Mouse (Mus musculus) right cerebral cortex, postnatal 25 days (tissue): Measurements from ENCODE around the gene Tef.
A peak's percentile ranks its signal among the peaks of the same experiment; 100 is the strongest.

Experiments
- DNase-seq: peaks from one replicate; pipeline ENCODE4 v3.0.0; 2022

The Tef gene

GRCm38 (mm10) chr15:81802001-81802890, at the start of gene Tef:
Gene Tef, plus strand, starts transcription at chr15:81802421.
- DNase-seq = peak; percentile 100

DNA sequence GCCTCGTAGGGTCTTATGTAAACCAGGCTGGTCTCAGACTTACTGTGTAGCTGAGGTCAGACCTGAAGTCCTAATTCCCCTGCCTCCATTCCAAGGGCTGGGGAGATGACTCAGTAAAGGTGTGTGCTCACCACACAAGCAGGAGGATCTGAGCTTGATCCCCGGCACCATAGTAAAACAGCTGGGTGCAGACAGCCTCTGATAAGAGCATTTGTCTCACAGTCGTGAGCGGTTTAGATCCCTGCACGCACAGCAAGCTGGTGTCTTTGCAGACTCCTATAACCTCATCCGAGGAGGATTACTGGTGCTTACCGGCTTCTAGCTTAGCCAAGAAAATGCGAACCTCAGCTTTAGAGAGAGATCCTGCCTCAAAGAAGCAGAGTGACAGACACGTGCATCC, 48.6 kb upstream of the Tef start:
- DNase-seq = no peak

DNA sequence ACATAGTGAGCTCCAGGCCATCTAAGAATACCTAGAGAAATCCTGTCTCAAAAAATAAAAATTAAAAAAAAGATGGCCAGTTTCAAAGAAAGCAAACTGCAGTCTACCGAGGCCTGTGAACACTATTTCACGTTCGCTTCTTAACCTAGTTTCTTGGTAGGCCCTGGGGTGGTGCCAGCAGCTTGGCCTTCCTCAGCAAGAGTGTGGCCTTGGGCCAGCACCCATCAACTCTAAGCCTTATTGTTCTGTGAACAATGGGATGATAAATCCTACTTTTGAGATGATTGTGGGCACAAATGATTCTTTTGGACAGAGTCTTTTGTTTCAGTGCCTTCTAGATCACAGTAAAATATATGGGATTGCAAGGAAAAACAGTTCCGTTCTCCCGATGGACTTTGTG, 43.5 kb upstream of the Tef start:
- no peak for DNase-seq

- no peak for DNase-seq
These were observed 42.7 kb upstream of the Tef start for GRCm38 (mm10) chr15:81759542-81759941.

GRCm38 (mm10) chr15:81760361-81761079, 41.7 kb upstream of the Tef start:
- DNase-seq = no peak

GRCm38 (mm10) chr15:81761381-81761780, 40.8 kb upstream of the Tef start:
- DNase-seq = no peak

DNA sequence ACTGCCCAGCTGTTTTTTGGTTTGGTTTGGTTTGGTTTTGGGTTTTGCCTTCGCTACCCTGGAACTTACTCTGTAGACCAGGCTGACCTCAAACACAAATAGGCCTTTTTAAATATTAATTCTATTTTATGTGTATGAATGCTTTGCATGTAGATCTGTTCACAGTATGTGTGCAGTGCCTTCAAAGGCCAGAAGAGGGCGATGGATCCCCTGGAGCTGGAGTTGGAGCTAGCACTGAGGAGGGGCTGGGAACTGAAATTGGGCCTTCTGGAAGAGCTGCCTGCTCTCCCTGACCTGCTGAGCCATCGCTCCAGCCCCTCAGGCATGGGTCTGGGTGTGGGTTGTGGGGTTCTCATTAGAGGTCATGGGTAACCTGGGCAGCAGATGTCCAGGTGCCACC, 40.3 kb upstream of the Tef start:
- DNase-seq = no peak

GRCm38 (mm10) chr15:81764573-81764972, 37.6 kb upstream of the Tef start:
- no peak for DNase-seq

GRCm38 (mm10) chr15:81765651-81766050, 36.6 kb upstream of the Tef start:
- DNase-seq = no peak

DNA sequence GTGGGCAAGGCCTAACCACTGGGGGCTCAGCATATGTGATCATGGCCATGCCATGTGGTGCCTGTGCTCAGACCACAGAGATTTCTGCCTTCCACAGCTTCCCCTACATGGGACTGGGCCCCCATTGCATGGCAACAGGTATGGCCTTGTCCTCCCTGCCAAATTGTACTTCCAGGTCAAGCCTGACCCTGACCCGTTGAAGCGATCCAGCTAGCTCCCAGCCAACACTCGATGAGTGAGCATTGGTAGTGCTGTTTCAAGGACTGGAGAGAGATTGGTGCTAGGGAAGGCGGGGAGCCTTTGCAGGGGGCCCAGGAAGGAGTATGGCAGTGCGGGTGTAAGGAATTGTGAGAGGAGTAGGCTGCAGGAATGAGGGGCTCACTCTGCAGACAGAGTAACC, 35.8 kb upstream of the Tef start:
- no peak for DNase-seq

GRCm38 (mm10) chr15:81769037-81769436, 33.2 kb upstream of the Tef start:
- DNase-seq = no peak

DNA sequence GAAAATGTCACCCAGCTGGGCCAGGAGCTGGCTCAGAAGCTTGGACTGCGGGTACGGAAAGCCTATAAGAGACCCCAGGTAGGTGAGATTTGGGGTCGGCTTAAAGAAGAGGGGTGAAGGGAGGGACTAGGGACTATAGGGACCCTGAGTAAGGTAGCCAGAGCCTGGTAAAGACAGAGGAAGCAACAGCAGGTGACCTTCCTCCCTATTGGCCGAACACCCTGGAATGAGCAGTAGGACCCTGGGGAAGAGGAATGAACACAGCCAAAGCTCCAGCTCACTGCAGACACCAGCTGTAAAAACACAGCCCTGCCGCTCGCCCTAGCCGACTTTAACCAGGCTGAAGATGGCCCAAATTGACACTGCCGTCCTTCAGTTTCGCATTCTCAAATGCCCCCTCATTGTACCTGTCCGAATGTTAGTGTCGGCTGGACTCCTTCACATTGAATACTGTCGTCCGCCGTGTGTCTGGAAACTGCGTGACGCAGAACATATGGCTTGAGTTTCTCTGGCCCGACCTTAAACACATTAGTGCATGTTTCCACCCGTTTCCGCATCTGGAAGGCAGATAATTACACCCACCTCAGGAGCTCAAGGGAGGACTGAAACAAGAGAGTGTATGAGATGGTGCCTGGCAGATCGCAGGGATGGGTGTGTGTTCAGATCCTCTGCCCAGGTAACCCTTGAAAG, 29.6 kb upstream of the Tef start:
- DNase-seq = no peak

- no peak for DNase-seq
These were observed 27.6 kb upstream of the Tef start for GRCm38 (mm10) chr15:81774505-81775171.

DNA sequence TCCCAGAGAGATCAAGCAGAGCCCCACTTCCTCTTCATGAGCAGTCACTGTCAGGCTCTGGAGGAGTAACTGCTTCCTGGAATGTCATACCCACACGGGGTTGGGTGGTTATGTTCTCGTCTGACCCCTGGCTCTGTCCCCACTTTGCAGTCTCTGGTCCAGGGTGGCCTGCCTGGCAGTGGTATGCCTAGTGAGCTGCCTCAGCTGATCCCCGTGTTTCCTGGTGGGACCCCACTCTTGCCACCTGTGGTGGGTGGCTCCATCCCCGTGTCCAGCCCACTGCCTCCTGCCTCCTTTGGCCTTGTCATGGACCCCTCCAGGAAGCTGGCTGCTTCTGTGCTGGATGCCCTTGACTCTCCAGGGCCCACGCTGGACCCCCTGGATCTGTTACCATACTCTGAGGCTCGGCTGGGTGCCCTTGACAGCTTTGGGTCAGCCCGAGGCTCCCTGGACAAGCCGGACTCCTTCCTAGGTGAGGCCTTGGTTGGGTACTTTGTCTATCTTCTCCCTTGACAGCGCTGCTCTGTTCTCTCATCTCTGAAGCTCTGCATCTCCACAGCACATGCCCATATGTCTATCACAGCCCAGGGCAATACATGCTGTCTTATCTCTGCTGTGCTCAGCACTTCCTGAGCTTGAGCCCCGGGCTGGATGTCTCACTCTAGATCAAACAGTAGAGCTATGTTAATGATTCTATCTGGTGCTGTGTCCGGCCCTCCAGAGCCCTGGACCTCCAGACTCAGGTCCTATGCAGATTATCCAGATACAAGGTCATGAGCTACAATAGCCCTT, 25.4 kb upstream of the Tef start:
- DNase-seq = no peak

DNA sequence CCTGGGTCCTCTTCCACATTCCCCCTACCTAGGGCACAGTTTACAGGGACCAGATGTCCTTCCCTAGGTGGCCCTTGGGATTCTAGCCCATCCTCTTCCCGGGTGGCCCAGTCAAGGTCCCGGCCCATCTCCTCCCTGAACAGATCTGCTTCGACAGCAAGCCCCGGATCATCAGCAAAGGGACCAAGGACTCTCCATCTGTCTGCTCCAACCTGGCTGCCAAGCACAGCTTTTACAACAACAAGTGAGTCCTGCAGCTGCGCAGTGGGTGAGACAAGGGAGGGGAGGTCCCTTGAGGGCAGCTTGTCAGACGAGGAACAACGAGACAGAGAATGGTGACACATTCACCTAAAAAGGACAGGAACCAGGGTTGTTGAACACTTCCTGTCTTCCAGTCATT, 20.4 kb upstream of the Tef start:
- no peak for DNase-seq

DNA sequence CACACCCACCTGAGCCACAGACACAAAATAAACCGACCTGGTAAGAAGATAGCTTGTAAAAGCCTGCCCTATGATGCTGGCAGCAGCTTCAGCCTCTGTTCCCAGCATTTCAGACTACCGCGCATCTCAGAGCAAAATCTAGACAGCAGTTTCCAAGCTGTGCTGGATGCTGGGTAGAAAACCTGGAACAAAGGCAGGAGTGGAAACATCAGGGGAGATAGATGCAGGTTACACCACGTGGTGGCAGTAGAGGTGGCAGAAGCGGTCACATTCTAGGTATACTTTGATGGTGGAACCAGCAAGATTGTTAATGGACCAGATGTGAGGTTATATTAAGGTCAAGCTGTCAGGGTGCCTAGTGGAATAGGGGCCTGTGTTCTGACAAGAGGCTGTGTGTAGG, 17.5 kb upstream of the Tef start:
- no peak for DNase-seq

- no peak for DNase-seq
These were observed 16.5 kb upstream of the Tef start for GRCm38 (mm10) chr15:81785701-81786100.

DNA sequence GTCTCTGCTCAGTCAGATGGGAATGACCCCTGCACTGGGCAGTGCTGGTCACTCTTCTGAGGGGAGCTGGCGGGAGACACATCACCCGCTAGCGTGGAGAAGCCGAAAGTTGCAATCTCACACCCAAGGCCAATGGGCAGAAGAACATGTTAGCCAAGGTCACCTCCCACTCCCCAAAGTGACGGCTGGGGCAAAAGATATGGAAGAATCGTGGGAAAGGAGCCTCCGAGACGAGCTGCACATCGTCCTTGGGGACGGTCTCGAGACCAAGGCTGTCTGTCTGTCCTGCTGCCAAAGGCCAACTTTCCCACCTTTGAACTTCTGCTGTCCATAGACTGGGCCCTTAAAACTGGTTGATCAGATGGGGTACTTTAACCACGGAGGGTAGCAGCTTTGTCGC, 14.7 kb upstream of the Tef start:
- DNase-seq = no peak

- no peak for DNase-seq
These were observed 9.8 kb upstream of the Tef start for GRCm38 (mm10) chr15:81792444-81792843.

- DNase-seq = no peak
These were observed 6.0 kb upstream of the Tef start for GRCm38 (mm10) chr15:81796228-81796627.

- no peak for DNase-seq
These were observed 4.4 kb upstream of the Tef start for GRCm38 (mm10) chr15:81797861-81798260.

GRCm38 (mm10) chr15:81798421-81798820, 3.8 kb upstream of the Tef start:
- no peak for DNase-seq
